Mouse (Mus musculus) CH12.LX (cell line): ENCODE results near the gene Hectd1. TPM values are rescaled to one million over a fixed set of nuclear protein-coding genes. Genes with fewer than 3 reads are reported as not detected.

Experiments
- DNase-seq: peaks from one replicate; pipeline ENCODE4 v3.0.0-alpha.2; 2013; ENCODE audit errors: extremely low read depth
- H3K27ac ChIP-seq: 2 replicates; pipeline ENCODE4 v1.5.1; 2012; ENCODE audit warnings: low read depth, mild to moderate bottlenecking, control low read depth, moderate library complexity; ENCODE audit not compliant: insufficient read depth
- H3K27me3 ChIP-seq: replicated peaks from 2 replicates; pipeline ENCODE3; 2012; ENCODE audit warnings: inconsistent platforms
- H3K36me3 ChIP-seq, 2 experiments: replicated peaks in 1 of 2; 2 replicates each; pipeline versions ENCODE3 to v1.6.1; 2012; ENCODE audit warnings: inconsistent platforms in 1 of 2, low read length in 1 of 2, mild to moderate bottlenecking in 1 of 2, mixed read lengths in 1 of 2, moderate library complexity in 1 of 2; ENCODE audit not compliant: control insufficient read depth in 1 of 2, insufficient read depth in 1 of 2
- H3K4me1 ChIP-seq, 2 experiments: 2 replicates each; pipeline ENCODE4 v1.6.1; 2012; ENCODE audit warnings: inconsistent platforms in 1 of 2, moderate library complexity in 1 of 2; ENCODE audit not compliant: insufficient read depth in 2 of 2, control insufficient read depth in 1 of 2
- H3K4me2 ChIP-seq: 2 replicates; pipeline ENCODE4 v1.6.1; 2012; ENCODE audit warnings: low read depth, mild to moderate bottlenecking, control low read depth; ENCODE audit not compliant: poor library complexity, insufficient read depth, severe bottlenecking
- H3K4me3 ChIP-seq, 3 experiments: fragments of 150-350 bp in 1 of 3; sonication (generic) in 1 of 3; replicated peaks in 1 of 3; 2 replicates each; pipeline versions ENCODE3 to v1.5.1; 2011 to 2012; ENCODE audit warnings: low read depth in 2 of 3, low read length in 2 of 3, mild to moderate bottlenecking in 2 of 3, moderate library complexity in 2 of 3, control low read depth in 1 of 3, improper control_type of control experiment in 1 of 3, inconsistent platforms in 1 of 3, mixed read lengths in 1 of 3; ENCODE audit not compliant: poor library complexity in 1 of 3
- H3K79me2 ChIP-seq: replicated peaks from 2 replicates; pipeline ENCODE4 v1.6.1; 2012; ENCODE audit warnings: mild to moderate bottlenecking, moderate library complexity; ENCODE audit not compliant: control insufficient read depth, poor library complexity, insufficient read depth, severe bottlenecking; ENCODE audit errors: extremely low read depth
- H3K9ac ChIP-seq: 2 replicates; pipeline ENCODE4 v1.6.1; 2012; ENCODE audit warnings: low read depth, mild to moderate bottlenecking, control low read depth, moderate library complexity; ENCODE audit not compliant: insufficient read depth
- H3K9me3 ChIP-seq: replicated peaks from 2 replicates; pipeline ENCODE3; 2012; ENCODE audit warnings: low read length, inconsistent platforms, mixed read lengths
- CTCF ChIP-seq, 2 experiments: IDR thresholded peaks in 1 of 2; conservative IDR thresholded peaks in 1 of 2; 2 replicates each; pipeline ENCODE4 v1.5.1; 2011 to 2012; ENCODE audit warnings: low read depth in 2 of 2, low read length in 2 of 2, improper control_type of control experiment in 1 of 2, inconsistent platforms in 1 of 2, mild to moderate bottlenecking in 1 of 2, moderate library complexity in 1 of 2
- GABPA ChIP-seq: IDR thresholded peaks from 2 replicates; pipeline ENCODE4 v1.6.1; 2012; ENCODE audit warnings: low read depth, low read length, improper control_type of control experiment, inconsistent platforms; ENCODE audit not compliant: insufficient replicate concordance
- JUN ChIP-seq: IDR thresholded peaks from 2 replicates; pipeline ENCODE4 v1.6.1; 2011; ENCODE audit warnings: low read depth, mild to moderate bottlenecking, low read length, improper control_type of control experiment, moderate library complexity; ENCODE audit not compliant: insufficient read depth
- JUND ChIP-seq: conservative IDR thresholded peaks from 2 replicates; pipeline ENCODE4 v1.6.1; 2011; ENCODE audit warnings: low read depth, low read length, improper control_type of control experiment
- MAFK ChIP-seq: IDR thresholded peaks from 2 replicates; pipeline ENCODE4 v1.6.1; 2011; ENCODE audit warnings: low read length, improper control_type of control experiment; ENCODE audit not compliant: insufficient replicate concordance
- MAX ChIP-seq: IDR thresholded peaks from 2 replicates; pipeline ENCODE4 v1.6.1; 2011; ENCODE audit warnings: low read length, improper control_type of control experiment
- MAZ ChIP-seq: IDR thresholded peaks from 2 replicates; pipeline ENCODE4 v1.6.1; 2012; ENCODE audit warnings: low read depth, mild to moderate bottlenecking, inconsistent platforms, low read length, improper control_type of control experiment, moderate library complexity
- MEF2A ChIP-seq: IDR thresholded peaks from 2 replicates; pipeline ENCODE4 v1.6.1; 2014; ENCODE audit warnings: low read depth, mild to moderate bottlenecking, inconsistent platforms, low read length, improper control_type of control experiment, borderline replicate concordance
- MYC ChIP-seq: IDR thresholded peaks from 2 replicates; pipeline ENCODE4 v1.6.1; 2011; ENCODE audit warnings: low read depth, mild to moderate bottlenecking, improper control_type of control experiment, low read length
- SMC3 ChIP-seq: IDR thresholded peaks from 2 replicates; pipeline ENCODE4 v1.6.1; 2011; ENCODE audit warnings: low read depth, low read length, improper control_type of control experiment
- TBP ChIP-seq: conservative IDR thresholded peaks from 2 replicates; pipeline ENCODE4 v1.6.1; 2011; ENCODE audit warnings: low read depth, low read length, improper control_type of control experiment
- TCF12 ChIP-seq: IDR thresholded peaks from 2 replicates; pipeline ENCODE4 v1.6.1; 2014; ENCODE audit warnings: low read depth, mild to moderate bottlenecking, inconsistent platforms, low read length, improper control_type of control experiment
- USF2 ChIP-seq: conservative IDR thresholded peaks from 2 replicates; pipeline ENCODE4 v1.6.1; 2011; ENCODE audit warnings: low read depth, low read length, improper control_type of control experiment
- ZC3H11A ChIP-seq: IDR thresholded peaks from 2 replicates; pipeline ENCODE4 v1.6.1; 2012; ENCODE audit warnings: low read depth, mild to moderate bottlenecking, inconsistent platforms, low read length, improper control_type of control experiment
- ZNF384 ChIP-seq: IDR thresholded peaks from 2 replicates; pipeline ENCODE4 v1.6.1; 2012; ENCODE audit warnings: low read depth, low read length, improper control_type of control experiment, inconsistent platforms
- dilution Hi-C: fragments of 300-500 bp; cut with MboI; formaldehyde crosslinking; loops from 2 replicates; pipeline ENCODE4 v1.14.3; 2020; ENCODE audit warnings: low sequenced_read_pairs; ENCODE audit not compliant: extremely low pct_unique_long_range_greater_than_20kb, extremely low pct_ligation_motif_present
- in situ Hi-C: fragments of 300-500 bp; cut with MboI; formaldehyde crosslinking; loops from 3 replicates; pipeline ENCODE4 v1.14.3; 2019; ENCODE audit warnings: low sequenced_read_pairs, low pct_ligation_motif_present, low pct_unique_long_range_greater_than_20kb, mixed read lengths
- polyA plus RNA-seq: library from polyadenylated mRNA; unstranded; fragments of >175 nt; gene quantifications from 2 replicates; pipeline ENCODE4 v1.2.1, GENCODE M21; 2012; ENCODE audit warnings: low read depth; ENCODE audit not compliant: insufficient read length
- total RNA-seq, 2 experiments: library from RNA; depleted of rRNA; stranded (reverse); fragments of 300-350 nt in 1 of 2; fragments of >200 nt in 1 of 2; gene quantifications; 2 replicates each; pipeline ENCODE4 v1.2.3; 2012 to 2014

The Hectd1 gene
- total and polyA plus RNA-seq, 3 experiments, result 36.2 to 42.3 (median 41.4) TPM

GRCm38 (mm10) chr12:51712685-51713084, 116.7 kb downstream of the Hectd1 start:
- Histone ChIP-seq H3K36me3 (peaks cover 0 to 2% of the 10 kb centered on the region in 2 experiments), H3K4me1 (peaks cover 5 to 13% of the 10 kb centered on the region in 2 experiments; a peak in 3 of 4 replicates), H3K4me2 (no peak overlapping the region), H3K9ac (no peak overlapping the region), H3K27me3 (no peaks in the 10 kb centered on the region), H3K79me2 (no peaks in the 10 kb centered on the region), H3K4me3 (no peak overlapping the region), H3K27ac (no peak overlapping the region), H3K9me3 (no peaks in the 10 kb centered on the region)
- dilution Hi-C loops, result no loop called here
- DNase-seq, result no peak
- in situ Hi-C loops, result no loop called here
- TF ChIP-seq CTCF (conservative IDR thresholded peaks at IDR 0.05 in 1 of 2, IDR thresholded peaks at IDR 0.05 in 1 of 2; ENCODE audit: low read depth in 2 of 2, low read length in 2 of 2) (no peak), TCF12 (no peak), ZNF384 (no peak), JUN (no peak), USF2 (no peak), MAFK (no peak), JUND (no peak), MAX (no peak), SMC3 (no peak)

DNA sequence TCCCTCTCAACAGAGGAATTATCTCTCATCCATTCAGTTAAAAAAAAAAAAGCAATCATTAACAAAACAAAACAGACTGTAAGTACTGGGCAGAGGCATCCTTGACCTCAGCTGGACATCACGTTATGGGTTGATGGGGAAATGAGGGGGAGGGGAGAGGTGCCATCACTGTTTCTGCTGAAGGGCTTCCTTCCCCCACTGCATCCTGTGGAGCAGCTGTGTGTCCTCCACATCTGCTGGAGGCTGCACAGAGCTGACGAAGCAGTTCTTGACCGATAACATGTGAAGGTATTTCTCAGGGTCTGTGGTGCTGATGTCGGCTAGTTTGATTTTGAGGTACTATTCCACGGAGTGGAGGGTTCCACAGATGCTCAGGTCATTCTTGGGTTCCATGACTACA, 119.2 kb downstream of the Hectd1 start:
- Histone ChIP-seq H3K79me2 (no peaks in the 10 kb centered on the region), H3K27me3 (no peaks in the 10 kb centered on the region), H3K27ac (no peak overlapping the region), H3K9me3 (no peaks in the 10 kb centered on the region), H3K4me1 (peaks cover 5 to 7% of the 10 kb centered on the region in 2 experiments; a peak in 2 of 4 replicates), H3K4me2 (no peak overlapping the region), H3K9ac (no peak overlapping the region), H3K4me3 (no peak overlapping the region), H3K36me3 (peaks cover 0 to 5% of the 10 kb centered on the region in 2 experiments)
- in situ Hi-C loops, result no loop called here
- TF ChIP-seq MYC (no peak), ZC3H11A (no peak), TBP (no peak)
- dilution Hi-C loops, result no loop called here
- no peak for DNase-seq

DNA sequence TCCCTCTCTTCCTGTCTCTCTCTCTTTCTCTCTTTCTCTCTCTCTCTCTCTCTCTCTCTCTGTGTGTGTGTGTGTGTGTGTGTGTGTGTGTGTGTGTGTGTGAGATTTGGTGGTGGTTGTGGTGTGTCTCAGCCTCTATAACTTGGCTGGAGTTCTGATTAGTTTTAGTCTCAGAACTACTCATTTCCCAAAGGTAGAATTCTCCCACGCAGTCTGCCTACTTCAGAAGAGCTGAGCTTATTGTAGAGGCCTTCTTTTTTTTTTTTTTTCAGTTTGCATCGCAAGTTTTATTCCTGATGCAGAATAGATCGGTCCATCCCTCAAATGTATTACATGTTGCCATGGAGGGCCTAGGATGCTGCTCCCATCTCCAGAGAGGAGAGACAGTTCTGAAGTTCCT, 119.6 kb downstream of the Hectd1 start:
- in situ Hi-C loops (no loop called here), dilution Hi-C loops (no loop called here)
- H3K4me2 ChIP-seq, result no peak overlapping the region
- no peak overlapping the region for H3K9ac ChIP-seq
- H3K4me1 ChIP-seq, result peaks cover 5 to 7% of the 10 kb centered on the region in 2 experiments; a peak in 3 of 4 replicates
- H3K27ac ChIP-seq, result no peak overlapping the region
- no peaks in the 10 kb centered on the region for H3K27me3 ChIP-seq
- TF ChIP-seq GABPA (no peak), ZNF384 (no peak), MEF2A (no peak), MAZ (no peak), MYC (no peak)
- no peak for DNase-seq
- H3K79me2 ChIP-seq, result no peaks in the 10 kb centered on the region
- H3K9me3 ChIP-seq, result no peaks in the 10 kb centered on the region
- H3K4me3 ChIP-seq, result no peak overlapping the region
- H3K36me3 ChIP-seq, result peaks cover 0 to 6% of the 10 kb centered on the region in 2 experiments
